Mouse (Mus musculus): Measurements from ENCODE around the gene Pdk3. TPM values are rescaled to one million over a fixed set of nuclear protein-coding genes. Genes with fewer than 3 reads are reported as not detected.

The Pdk3 gene
- total RNA-seq, 4 experiments from 2014 or later: 11.7 to 22.6 (median 17.3) TPM

Other genes starting within 250 kb of the Pdk3 start
- gene Pola1, start 200.0 kb downstream of the Pdk3 start, total RNA-seq (2022): 10 to 100 TPM in 1 of 4 experiments, 1 to 10 TPM in 3; 6.5 to 10.1 (median 9.2) TPM
- gene Pcyt1b, start 177.3 kb downstream of the Pdk3 start, total RNA-seq (2022): 1 to 10 TPM in 3 of 4 experiments, under 1 TPM in 1; 0.55 to 1.6 (median 1.1) TPM
- gene AU015836, start 136.5 kb upstream of the Pdk3 start, total RNA-seq (2022): not detected

Measured in adrenal gland, adult 8-10 months (tissue).